Mouse (Mus musculus) kidney, embryonic 14.5 days (tissue): ENCODE measurements at regions not wholly inside any gene's neighbourhood (a gene's known extent, or its start where the extent isn't known, plus 50 kb on each side); places are given as distances from the start of the nearest gene placed in this dataset.

ENCODE experiments used
- ATAC-seq: fragments of 200-750 bp; cut with Nextera tagmentation; 2 replicates; pipeline ENCODE4 v1.8.0; 2017; ENCODE audit warnings: moderate number of reproducible peaks, mild to moderate bottlenecking, moderate TSS enrichment, moderate library complexity; ENCODE audit not compliant: low FRiP score, low TSS enrichment
- H3K27ac ChIP-seq: fragments of 300-500 bp; sonication (generic); 2 replicates; pipeline ENCODE4 v1.5.1; 2014; ENCODE audit warnings: low read depth, mild to moderate bottlenecking, low read length, moderate library complexity, mixed read lengths
- H3K27me3 ChIP-seq: fragments of 300-500 bp; sonication (generic); 2 replicates; pipeline ENCODE4 v1.6.1; 2014; ENCODE audit warnings: mild to moderate bottlenecking, low read length; ENCODE audit not compliant: control insufficient read depth, insufficient read depth
- H3K36me3 ChIP-seq: fragments of 300-500 bp; sonication (generic); 2 replicates; pipeline ENCODE4 v1.6.1; 2014; ENCODE audit warnings: low read length, mixed read lengths; ENCODE audit not compliant: control insufficient read depth, insufficient read depth
- H3K4me1 ChIP-seq: fragments of 300-500 bp; sonication (generic); 2 replicates; pipeline ENCODE4 v1.6.1; 2014; ENCODE audit warnings: low read length, mixed read lengths; ENCODE audit not compliant: control insufficient read depth, insufficient read depth
- H3K4me2 ChIP-seq: fragments of 300-500 bp; sonication (generic); replicated peaks from 2 replicates; pipeline ENCODE4 v1.6.1; 2014; ENCODE audit warnings: low read depth, mild to moderate bottlenecking, low read length
- H3K4me3 ChIP-seq: fragments of 300-500 bp; sonication (generic); 2 replicates; pipeline ENCODE4 v1.5.1; 2014; ENCODE audit warnings: mild to moderate bottlenecking, low read length
- H3K9ac ChIP-seq: fragments of 300-500 bp; sonication (generic); 2 replicates; pipeline ENCODE4 v1.6.1; 2014; ENCODE audit warnings: low read depth, mild to moderate bottlenecking, low read length, moderate library complexity
- H3K9me3 ChIP-seq: fragments of 300-500 bp; sonication (generic); 2 replicates; pipeline ENCODE4 v1.6.1; 2016; ENCODE audit warnings: low read length; ENCODE audit not compliant: control insufficient read depth
- WGBS: fragments of 180-500 bp; shearing (Covaris S2); extraction: QIAGEN DNeasy Blood & Tissue Kit; methylation state at CpG from one replicate; pipeline ENCODE4 v1.1.7; 2014; 5-methylcytosine and 5-hydroxymethylcytosine counted together

DNA sequence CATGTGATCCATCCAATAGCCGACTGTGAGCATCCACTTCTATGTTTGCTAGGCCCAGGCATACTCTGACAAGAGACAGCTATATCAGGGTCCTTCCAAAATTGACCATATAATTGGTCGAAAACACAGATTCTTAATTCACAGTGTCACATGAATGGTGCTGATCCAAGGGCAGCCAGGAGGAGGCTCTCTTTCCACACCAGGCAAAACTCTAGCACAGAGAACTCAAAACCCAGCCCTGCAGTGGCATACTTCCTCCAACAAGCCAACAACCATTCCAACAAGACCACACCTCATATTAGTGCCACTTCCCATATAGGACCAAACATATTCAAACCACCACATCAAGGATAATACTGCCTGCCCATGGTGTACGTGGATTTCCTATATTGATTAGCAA is 68.1 kb upstream of the Tas2r118 start:
- H3K9me3 ChIP-seq: no peaks in the 10 kb centered on the region
- no peaks in the 10 kb centered on the region for H3K4me1 ChIP-seq
- no peak overlapping the region for H3K4me2 ChIP-seq
- H3K9ac ChIP-seq: no peak overlapping the region
- H3K27ac ChIP-seq: no peak overlapping the region
- no peaks in the 10 kb centered on the region for H3K36me3 ChIP-seq
- 81% methylated on average over 3 of the region's 3 CpGs for WGBS
- ATAC-seq: no peak
- H3K4me3 ChIP-seq: no peak overlapping the region
- H3K27me3 ChIP-seq: no peaks in the 10 kb centered on the region

DNA sequence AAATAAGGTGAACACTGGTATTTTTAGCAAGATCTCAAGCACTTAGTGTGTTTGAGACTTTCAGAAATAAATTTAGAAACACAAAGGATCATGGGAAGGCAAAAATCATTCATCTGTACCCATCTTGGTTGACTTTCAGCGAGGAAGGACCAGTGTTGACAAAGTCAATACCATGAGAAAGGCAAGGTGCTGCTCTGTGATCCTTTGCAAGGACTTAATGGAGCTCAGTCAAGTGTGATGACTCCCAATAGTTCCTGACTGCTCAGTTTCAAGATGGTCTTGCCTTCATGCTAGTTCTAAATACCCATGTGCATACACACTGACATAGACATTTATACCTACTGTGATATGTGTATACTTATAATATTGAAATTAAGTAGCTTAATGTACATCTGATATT is 56.5 kb upstream of the Tas2r118 start:
- peak; percentile 87; the same call in 1 of the 2 replicates for ATAC-seq
- H3K9me3 ChIP-seq: no peaks in the 10 kb centered on the region
- no peak overlapping the region for H3K27ac ChIP-seq
- WGBS: 47% methylated on average over 1 of the region's 1 CpGs
- no peaks in the 10 kb centered on the region for H3K4me1 ChIP-seq
- no peak overlapping the region for H3K4me3 ChIP-seq
- H3K27me3 ChIP-seq: no peaks in the 10 kb centered on the region
- no peaks in the 10 kb centered on the region for H3K36me3 ChIP-seq
- no peak overlapping the region for H3K4me2 ChIP-seq
- H3K9ac ChIP-seq: no peak overlapping the region

DNA sequence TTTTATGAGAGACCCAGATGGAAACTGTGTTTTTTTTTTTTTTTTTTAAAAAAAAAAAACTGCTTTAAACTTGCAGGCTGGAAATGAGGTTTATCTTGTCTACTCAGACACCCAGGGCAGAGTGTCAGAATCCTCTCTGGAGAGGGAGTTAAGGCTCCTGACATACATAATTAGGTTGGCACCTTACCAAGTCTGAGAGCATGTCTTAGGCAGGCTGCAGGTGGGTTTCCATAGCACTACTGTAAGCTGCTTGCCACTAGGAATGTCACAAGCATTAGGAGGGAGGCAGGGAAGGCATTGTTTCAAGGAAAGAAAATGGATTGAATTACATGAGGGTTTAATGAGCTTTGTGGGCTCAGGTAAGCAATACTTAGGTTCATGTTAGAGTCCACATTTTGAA is 55.9 kb upstream of the Tas2r118 start:
- Histone ChIP-seq H3K4me3 (no peak overlapping the region), H3K36me3 (no peaks in the 10 kb centered on the region), H3K27ac (no peak overlapping the region), H3K4me1 (no peaks in the 10 kb centered on the region), H3K4me2 (no peak overlapping the region), H3K9me3 (no peaks in the 10 kb centered on the region), H3K9ac (no peak overlapping the region), H3K27me3 (no peaks in the 10 kb centered on the region)
- peak; percentile 88; the same call in 1 of the 2 replicates for ATAC-seq
